Mouse (Mus musculus) hindbrain, embryonic 16.5 days (tissue): ENCODE data around the gene Csn3. TPM values are rescaled to one million over a fixed set of nuclear protein-coding genes. Genes with fewer than 3 reads are reported as not detected.

Experiments used
- polyA plus RNA-seq: library from polyadenylated mRNA; unstranded; fragments of >200 nt; fragmentation: Nextera tagmentation; extraction: Ambion mirVana; gene quantifications from 2 replicates; pipeline ENCODE4 v1.2.1, GENCODE M21; 2015

The Csn3 gene
- polyA plus RNA-seq, 1 experiment from 2014 or later, result not detected

Other genes with a start within 250 kb of the Csn3 start
- not detected in 2 replicates for gene Csn2, start 225.9 kb upstream of the Csn3 start, polyA plus RNA-seq
- not detected in 2 replicates for gene Csn1s2a, start 151.0 kb upstream of the Csn3 start, polyA plus RNA-seq
- not detected in 2 replicates for gene Csn1s2b, start 117.5 kb upstream of the Csn3 start, polyA plus RNA-seq
- not detected in 2 replicates for gene Prr27, start 99.9 kb upstream of the Csn3 start, polyA plus RNA-seq
- not detected in 2 replicates for gene Odam, start 40.5 kb upstream of the Csn3 start, polyA plus RNA-seq
- gene 2310003L06Rik, start 43.9 kb downstream of the Csn3 start, polyA plus RNA-seq, result not detected in 2 replicates
- not detected in 2 replicates for gene Gm28434, start 43.9 kb downstream of the Csn3 start, polyA plus RNA-seq
- not detected in 2 replicates for gene Cabs1, start 53.9 kb downstream of the Csn3 start, polyA plus RNA-seq
- not detected in 2 replicates for gene Smr3a, start 77.0 kb downstream of the Csn3 start, polyA plus RNA-seq
- not detected in 2 replicates for gene Smr2, start 161.0 kb downstream of the Csn3 start, polyA plus RNA-seq
- gene Gm11116, start 186.0 kb downstream of the Csn3 start, polyA plus RNA-seq, result not detected in 2 replicates
- gene Gm11115, start 228.5 kb downstream of the Csn3 start, polyA plus RNA-seq, result not detected in 2 replicates